Mouse (Mus musculus): Measurements from ENCODE around the gene Pbld2.
A peak's percentile ranks its signal among the peaks of the same experiment; 100 is the strongest.
"Not testable (repeated sequence)": the region's sequence is repeated elsewhere in the genome, so short reads cannot be mapped to it uniquely, and the experiment has no call there.

The Pbld2 gene

DNA sequence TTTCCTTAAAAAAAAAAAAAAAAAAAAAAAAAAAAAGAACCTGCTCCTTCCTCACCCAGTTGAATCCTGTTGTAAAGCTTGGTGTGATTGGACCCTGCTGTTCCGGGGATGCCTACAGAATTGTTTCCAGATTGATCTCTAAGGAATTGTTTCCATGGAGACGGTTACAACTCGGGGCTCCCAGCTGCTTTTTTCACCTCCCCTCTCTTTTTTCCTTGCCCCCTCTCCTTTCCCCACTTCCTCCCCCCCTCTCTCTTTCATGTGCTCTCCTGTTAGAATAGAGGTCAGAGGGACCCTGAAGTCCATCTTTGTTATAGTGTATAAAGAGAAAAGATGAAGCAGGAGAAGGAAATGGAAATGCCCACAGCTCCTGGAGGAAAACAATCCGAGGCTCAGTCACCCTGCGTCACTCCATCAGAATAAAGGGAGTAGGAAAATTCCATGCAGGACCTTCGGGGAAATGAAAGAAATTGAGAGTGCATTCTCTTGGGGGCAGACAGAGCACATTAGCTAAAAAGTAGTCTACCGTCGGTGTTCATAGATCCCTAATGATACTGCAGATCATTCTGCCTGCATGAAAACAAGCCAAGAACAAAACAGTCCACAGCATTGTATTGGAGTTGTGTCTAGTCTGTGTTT is 2.2 kb downstream of the Pbld2 start:
- DNase-seq, result no peak

DNA sequence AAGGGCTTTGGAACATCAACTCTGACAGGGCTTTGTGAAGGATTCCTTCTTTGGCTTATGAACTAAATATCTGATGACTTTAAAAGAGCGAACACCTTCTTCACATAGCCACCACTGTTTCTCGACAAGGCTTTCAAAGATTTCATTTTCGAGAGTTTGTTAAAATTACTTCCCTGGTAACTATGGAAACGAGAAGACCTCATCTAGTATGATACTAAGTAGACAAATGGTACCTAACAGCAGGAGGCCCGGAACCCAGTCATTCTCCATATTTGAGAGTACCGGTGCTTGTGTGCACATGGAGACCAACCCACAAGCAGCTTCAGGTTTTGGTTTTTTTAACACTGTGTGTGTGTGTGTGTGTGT is 2.7 kb downstream of the Pbld2 start:
- DNase-seq, result no peak

DNA sequence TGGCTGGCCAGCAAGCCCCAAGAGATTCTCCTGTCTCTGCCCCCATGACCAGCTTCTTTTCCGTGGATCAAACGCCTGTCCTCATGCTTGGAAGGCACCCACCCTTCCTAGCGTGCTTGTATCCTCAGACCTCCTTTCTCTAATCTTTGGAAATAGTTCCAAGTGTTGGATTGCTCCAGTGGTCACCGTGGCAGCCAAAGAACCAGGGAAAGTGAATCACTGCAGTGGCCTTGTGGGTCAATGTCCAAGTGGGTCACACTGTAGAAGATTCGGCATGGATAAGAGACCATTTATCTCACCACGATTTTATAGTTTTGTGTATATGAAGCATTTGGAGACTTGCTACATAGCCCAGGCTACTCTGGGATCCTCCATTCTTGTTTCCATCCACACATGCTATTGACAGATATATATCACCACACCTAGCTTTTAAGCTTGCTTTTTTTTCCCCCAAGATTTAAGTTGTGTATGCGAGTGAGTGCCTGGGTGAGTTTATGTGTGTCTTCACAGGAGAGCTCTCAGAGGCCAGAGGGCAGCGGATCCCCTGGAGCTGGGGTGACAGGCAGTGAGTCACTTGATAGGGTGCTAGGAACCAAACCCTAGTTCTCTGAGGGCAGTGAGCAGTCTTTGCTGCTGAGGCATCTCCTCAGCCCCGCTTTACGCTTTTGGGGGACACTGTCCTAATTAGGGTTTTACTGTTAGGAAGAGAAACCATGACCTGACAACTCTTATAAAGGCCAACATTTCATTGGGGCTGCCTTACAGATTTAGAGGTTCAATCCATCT is 3.5 kb downstream of the Pbld2 start:
- DNase-seq, result no peak

DNA sequence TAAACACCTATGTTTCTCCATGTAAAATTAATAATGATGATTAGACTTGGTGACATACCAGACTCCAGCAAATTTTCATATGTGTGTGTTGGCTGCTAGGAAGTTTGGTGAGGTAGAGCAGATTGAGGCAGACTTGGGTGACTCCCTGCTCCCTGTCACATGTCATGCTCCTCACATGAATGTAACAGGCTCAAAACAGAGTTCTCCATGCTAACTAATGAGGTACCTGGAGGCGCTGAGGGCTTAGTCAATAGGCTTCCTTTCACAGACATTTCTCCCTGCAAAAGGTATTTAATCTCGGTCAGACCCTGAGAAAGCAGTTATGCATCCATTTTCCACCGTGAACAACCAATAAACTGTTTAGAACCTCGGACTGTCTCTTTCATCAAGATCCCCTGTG is 4.3 kb downstream of the Pbld2 start:
- DNase-seq, result no peak

DNA sequence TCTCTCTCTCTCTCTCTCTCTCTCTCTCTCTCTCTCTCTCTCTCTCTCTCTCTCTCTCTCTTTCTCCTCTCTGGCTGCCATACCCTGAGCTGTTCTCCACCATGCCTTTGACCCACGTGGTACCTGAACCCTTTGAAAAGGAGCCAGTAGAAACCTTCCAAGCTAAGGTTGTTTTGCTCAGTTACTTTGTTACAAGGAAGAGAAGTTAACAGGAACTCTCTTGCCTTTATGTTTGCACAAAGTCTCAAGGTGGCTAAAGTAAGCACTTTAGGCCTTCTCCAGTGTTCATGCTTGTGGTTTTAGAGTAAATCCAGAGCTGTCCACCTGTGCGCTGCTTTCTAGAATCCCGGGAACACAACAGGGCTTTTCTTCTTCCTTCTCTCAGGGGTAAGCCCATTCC is 8.2 kb downstream of the Pbld2 start:
- DNase-seq, result no peak

DNA sequence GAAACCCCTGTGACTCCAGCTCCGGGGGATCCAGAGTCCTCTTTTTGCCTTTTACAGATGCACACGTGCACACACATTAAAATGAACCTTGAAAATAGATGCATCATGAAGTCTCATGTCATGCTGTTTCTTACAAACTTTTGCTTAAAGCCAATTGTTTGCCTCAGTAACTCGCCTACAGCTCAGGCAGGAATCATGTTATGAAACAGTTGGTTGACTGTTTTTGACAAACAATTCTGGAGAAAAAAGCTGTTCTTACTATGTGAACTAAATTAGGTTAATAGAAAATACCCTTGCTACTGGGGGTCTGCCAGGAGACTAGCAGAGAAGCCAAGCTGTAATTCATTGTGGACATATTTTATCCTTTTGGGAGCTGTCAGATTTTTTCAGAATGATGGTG is 8.8 kb downstream of the Pbld2 start:
- DNase-seq, result no peak

DNA sequence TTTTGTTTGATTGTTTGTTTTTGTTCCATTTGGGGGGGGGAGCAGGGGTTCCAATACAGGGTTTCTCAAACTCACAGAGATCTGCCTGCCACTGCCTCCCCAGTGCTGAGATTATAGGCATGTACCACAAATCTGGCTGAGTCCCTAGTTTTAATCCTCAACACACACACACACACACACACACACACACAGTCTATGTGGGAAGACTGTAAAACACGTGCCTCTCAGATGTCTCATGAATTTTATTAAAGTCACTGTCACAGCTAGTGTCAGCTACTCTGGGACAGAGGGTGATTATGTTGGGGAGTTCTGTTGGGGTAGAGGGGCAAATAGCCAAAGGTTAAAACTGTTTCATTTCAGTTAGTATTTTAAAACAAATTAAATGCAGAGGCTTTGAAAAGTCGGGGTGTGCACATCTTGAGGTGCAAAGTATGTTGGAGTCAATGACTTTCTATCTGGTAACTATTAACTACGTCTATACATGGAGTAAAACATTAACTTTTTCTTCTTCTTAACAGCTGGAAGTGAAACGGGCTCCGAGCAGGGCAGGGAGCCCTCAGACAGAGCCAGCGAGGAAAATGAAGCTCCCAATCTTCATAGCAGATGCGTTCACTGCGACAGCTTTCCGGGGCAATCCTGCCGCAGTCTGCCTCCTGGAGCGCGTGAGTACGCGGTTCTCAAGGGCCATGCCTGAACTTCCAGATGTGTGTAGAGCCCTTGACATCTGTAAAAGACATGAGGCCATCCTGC is 14.6 kb downstream of the Pbld2 start:
- no peak for DNase-seq

DNA sequence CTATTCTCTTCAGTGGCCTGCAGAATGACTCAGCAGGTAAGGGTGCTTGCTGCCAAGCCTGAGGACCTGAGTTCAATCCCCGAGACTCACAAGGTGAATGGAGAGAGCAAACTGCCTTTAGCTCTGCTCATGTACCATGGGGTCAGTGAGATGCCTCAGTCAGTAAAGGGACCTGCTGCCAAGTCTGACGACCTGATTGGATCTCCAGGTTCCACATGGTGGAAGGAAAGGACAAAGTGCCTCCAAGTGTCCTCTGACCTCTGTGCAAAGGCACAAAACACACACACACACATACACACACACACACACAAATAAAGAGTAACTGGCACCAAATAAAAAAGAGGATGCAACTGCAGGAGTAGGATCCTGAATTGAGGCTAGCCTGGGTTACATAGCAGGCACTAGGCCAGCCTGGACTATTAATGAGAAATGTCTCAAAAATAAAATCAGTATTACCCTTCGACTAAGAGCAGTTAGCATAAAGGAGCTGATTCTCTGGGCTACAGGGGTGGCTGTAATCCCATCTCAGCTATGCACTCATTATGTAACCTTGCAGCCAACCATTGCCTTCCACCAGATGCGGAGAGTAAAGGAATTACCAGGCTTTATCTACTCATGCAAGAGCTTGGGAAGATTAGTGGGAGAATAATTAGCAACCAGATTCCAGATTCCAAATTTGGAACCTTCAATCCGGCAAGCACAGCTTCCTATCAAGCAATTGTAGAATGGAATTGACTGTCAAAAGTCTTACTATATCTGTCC is 15.9 kb downstream of the Pbld2 start:
- no peak for DNase-seq

DNA sequence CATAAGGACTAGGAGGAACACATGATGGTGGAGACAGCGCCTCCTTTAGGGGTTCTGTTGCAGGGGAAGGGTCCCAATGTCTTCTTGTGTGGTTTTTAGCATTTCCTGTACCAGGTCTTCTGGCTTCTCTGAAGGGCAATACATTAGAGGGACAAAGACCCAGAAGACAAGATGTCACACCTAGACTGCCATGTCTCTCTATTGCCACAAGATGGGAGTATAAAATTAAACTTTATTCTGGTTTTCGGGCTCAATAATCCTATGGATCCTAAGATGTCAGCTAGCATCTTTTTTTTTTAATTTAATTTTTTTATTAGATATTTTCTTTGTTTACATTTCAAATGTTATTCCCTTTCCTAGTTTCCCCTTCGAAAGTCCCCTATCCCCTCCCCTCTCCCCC is 19.0 kb downstream of the Pbld2 start:
- no peak for DNase-seq

DNA sequence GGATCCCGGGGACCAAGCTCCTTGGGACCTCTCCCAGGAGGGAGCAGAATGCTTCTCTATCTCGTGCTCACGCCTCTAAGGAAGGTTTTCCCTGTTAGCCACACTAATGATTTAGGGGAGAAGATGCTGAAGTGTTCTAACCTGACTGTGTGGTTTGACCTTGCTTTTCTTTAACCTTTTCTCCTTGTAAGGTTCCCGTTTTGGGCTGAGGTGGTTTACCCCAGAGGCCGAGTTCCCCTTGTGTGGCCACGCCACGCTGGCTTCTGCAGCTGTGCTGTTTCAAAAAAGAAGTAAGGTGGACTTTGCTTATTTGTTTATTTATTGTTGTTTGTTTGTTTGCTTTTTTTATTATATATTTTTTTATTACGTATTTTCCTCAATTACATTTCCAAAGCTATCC is 23.6 kb downstream of the Pbld2 start:
- DNase-seq, result no peak

DNA sequence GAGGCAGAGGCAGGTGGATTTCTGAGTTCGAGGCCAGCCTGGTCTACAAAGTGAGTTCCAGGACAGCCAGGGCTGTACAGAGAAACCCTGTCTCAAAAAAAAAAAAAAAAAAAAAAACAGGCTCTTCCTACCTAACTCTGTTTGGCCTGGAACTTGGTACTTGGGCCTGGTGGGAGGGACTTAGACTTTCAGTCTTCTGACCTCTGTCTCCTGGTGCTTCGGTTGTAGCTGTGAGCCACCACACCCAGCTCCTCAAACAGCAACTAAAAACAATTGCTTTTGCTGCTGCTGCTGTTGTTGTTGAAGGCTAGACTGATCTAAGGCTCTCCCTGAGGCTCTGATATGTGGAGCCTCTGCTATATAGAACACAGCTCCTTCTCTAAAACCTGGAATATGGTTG is 25.0 kb downstream of the Pbld2 start:
- DNase-seq, result no peak

DNA sequence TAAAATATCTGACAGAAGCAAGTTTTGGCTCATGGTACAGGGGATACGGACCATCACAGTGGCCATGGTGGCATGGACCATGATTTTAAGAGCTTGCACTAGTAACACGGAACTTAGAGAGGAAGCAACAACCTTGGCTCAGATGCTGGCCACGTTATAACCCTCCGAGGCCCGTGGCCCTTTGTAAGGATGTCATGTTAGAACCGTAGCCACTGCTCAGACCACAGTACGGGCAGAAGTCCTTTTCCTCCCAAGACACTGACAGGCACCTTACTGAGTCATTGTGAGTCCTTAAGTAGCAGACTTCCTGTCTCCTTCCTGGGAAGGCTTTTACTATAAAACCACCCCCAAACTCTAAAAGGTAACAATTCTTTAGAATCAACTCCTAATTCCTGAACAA is 27.2 kb downstream of the Pbld2 start:
- DNase-seq, result no peak

DNA sequence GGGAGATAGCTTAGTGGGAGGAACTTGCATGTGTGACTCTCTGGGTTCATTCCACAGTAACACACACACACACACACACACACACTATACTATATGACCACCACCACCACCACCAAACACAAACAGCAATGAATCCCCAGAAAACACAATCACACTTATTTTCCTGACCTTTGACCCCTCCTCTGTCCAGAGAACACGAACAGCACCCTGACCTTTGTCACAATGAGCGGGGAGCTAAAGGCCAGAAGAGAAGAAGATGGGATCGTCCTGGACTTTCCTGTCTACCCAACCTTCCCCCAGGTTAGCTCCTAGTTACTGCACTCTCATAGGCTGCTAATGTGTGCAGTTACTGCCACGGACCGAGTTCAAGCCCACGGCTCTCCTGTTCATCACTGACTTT is 27.9 kb downstream of the Pbld2 start:
- no peak for DNase-seq

DNA sequence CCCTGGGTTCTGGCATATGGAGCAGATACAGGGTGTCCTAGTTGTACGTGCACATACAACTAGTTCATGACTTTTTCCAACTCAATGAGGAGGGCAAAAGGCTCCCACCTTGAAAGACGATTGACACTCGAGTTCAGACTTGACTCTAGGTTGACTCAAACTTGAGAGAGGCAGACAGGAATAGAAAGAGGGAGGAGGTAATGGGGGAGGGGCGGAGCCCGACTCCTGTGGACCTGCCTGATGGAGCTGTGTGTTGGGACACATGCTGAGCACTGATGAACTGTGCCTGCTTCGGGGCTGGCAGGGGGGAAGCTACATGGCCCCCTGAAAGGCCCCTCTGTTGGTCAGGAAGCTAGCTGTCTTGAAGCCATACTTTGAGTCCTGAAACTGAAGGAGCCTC is 28.9 kb downstream of the Pbld2 start:
- DNase-seq, result no peak

DNA sequence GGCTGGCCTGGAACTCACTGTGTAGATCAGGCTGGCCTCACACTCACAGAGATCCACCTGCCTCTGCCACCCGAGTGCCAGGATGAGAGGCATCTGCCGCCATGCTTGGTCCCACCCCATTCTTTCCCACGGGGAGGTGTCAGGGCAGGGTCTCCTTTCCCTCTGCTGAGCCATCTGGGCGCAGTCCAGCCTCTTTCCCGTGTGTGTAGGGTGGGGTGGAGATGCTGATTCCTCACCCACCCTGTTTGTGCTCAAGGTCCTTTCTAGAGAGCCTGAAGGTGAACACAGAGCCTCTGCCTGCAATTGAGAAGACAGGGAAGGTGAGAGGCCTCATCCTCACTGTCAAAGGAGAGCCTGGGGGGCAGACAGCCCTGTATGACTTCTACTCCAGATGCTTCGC is 30.0 kb downstream of the Pbld2 start:
- DNase-seq, result not testable (repeated sequence)

DNA sequence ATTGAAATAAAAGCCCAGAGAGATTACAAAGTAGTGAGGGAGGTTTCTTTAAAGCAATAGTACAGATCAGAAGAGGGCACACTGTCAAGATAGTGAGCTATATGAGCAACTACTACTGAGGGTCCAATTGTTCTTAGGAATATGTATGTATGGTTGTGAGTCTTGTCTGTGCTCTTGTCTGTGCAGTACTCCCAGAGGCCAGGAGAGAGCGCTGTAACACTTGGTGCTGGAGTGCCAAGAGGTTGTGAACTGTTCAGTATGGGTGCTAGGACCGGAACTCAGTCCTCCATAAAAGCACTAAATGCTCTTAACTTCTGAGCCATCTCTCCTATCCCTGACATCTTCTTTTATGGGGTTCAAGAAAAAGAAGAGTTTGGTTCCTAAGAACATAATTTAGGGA is 30.5 kb downstream of the Pbld2 start:
- no peak for DNase-seq

DNA sequence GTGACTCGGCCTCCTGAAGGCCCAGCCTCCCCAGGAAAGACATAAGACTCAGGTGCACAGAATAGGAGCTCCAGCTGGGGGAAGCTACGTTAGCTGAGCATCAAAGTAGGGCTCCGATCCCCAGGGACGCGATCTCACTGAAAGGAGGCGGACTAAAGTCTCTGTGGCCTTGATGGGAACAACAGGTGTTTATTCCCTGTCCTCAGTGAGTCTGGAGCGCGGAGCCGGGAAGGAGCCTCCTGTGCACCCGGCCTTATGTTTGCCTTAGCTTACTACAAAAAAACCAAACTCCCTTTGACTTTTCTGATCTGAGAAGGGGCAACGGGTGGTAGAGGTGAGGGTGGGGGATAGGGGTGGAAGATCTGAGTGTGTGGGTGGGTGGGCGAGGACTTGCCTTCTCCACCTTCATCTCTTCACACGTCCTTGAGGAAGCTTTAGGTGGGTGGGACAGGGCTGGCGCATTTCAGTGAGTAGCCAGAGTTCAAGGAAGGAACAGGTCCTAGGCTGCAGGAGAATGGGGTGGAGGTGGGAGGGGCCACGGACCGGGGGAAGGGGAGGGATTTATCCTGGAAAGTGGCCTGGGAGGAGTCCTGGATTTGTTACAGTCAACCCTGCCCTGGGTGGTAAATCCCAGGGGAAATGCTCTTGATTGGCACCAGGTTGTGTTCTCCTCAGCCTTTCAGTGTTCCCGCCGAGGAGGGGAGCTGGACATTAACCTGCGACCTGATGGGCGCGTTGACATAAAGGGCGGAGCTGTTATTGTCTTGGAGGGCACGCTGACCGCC is 33.0 kb downstream of the Pbld2 start:
- DNase-seq, result no peak

DNA sequence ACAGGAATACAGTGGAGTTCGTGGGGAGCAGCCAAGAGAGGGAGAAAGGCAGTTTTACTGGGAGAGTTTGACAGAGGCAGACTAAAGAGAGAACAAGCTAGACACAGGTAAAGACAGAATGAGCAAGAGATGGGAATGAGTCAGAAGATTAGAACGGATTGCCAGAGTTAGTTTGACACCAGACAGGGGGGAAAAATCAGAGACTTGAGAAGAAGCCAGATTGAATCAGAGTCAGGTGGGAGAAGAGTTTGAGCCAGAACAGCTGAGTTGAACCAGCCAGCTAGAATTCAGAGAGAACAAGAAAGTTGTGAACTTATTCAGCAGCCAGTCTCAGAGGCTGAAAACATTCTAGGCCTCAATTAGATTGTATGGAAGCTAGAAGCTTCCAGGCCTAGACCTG is 35.7 kb downstream of the Pbld2 start, which contains the start of gene Pbld1:
Gene Pbld1 (plus strand): TSS at position 301 of the 400 bp plus-strand sequence.
- DNase-seq, result no peak

DNA sequence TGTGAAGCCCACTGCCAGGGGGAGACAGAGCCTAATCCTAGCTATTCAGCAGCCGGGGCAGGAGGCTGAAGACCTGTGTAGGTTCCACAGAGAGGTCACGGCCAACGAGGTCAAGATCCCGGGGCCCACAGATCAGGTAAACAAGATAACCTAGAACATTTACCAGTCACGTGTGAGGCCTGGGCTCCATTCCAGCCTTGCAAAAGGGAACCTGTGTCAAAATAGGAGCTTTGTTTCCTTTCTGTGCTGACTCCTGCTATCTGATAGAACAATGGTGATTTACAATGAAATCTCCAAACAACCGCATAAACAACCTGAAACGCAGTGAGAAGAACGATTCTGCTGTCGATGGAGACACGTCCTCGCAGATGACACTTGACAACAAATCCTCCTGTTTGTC is 36.3 kb downstream of the Pbld2 start:
- peak; percentile 42 for DNase-seq

DNA sequence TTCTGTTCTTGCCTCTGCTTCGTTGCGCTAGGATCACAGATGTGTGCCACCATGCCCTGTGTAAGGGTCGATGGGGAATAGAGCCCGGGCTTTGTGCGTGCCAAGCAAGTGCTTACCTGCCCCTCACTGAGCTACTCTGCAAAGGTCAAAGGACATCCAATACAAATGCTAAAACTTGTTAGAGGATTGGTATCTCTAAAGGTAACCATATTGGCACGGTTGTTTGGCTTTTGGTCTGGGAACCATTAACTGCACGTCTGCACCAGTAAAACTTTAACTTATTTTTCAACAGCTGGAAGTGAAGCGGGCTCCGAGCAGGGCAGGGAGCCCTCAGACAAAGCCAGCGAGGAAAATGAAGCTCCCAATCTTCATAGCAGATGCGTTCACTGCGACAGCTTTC is 37.2 kb downstream of the Pbld2 start:
- DNase-seq, result no peak

DNA sequence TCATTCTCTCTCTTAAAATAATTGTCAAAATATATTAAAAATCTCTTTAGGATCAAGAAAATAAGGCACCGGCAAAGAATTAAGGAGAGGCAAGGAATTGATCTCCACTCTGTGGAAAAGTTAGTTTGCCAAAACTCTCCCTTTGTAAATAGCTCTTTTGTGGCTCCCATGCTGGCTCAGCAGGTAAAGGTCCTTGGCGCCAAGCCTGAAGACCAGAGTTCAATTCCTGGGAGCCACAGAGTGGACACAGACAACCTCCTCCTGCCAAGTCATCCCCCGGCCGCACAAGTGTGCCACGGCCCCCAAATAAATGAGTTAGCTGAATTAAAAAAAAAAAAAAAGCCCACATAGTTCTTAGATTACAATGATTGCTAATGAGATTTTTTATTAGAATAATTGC is 38.6 kb downstream of the Pbld2 start:
- no peak for DNase-seq

DNA sequence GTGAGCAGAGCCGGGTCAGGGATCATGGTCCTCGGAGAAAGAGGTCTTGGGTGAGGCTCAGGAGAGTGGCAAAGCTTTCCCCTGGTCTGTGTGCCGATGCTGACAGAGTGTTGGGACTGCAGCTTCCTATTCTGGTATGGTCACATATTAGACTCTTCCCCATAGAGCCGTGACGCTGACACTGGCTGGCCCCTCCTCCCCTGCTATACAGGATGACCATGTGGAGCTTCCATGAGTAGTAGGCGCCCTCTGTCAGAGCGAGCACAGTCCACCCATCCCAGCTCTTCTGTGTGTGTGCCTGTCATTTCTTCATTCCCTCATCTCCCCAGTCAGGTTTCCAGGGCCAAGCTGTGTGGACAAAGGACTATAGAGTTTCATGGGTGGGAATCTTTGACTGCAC is 39.2 kb downstream of the Pbld2 start:
- DNase-seq, result no peak

DNA sequence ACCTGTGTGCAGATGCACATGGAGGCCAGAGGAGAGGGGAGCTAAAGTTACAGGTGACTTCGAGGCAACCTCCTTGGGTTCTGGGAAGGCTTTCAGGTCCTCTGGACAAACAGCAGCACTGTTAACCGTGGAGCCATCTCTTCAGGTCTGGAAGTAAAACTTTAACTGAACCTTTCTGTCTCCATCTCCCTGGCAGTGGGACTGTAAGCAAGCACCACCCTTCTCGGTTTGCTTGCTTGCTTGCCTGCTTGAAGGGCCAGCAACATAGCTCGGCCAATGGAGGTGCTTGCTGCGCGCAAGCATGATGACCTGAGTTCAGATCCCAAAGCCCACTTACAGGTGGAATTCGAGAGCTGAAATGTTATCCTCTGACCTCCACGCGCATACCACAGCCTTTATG is 40.4 kb downstream of the Pbld2 start:
- no peak for DNase-seq

Data from liver (tissue).